Mouse (Mus musculus) adrenal gland, adult 2 months (tissue): Measurements from ENCODE around the gene Hnrnpul2. TPM values are rescaled to one million over a fixed set of nuclear protein-coding genes. Genes with fewer than 3 reads are reported as not detected.

ENCODE experiments used
- DNase-seq: peaks from one replicate; pipeline ENCODE4 v3.0.0; 2021
- long read RNA-seq: library from polyadenylated mRNA; stranded (forward); transcript quantifications from one replicate; pipeline ENCODE4 v2.0.0, GENCODE M21; 2021
- polyA plus RNA-seq: library from polyadenylated mRNA; depleted of rRNA; stranded (reverse); fragments of >200 nt; gene quantifications from 2 replicates; pipeline ENCODE4 v1.2.3, GENCODE M21; 2012; rRNA removed
- total RNA-seq, 2 experiments: library from RNA; stranded (reverse); gene quantifications; 2 replicates each; pipeline ENCODE4 v1.2.3; 2021

Gene Hnrnpul2
- total RNA-seq (10 to 100 TPM; 56.3 to 57.4 TPM), polyA plus RNA-seq (8.4 and 10.0 TPM in 2 replicates)
- long read RNA-seq, full-length matches to known transcripts = 1 of 1 reads
- long read RNA-seq, partial matches to known transcripts = 0 of 1 reads
- long read RNA-seq, other reads (novel, unspliced or antisense) = 0 of 1 reads

- DNase-seq = peak; percentile 99
Measured at GRCm38 (mm10) chr19:8819596-8820423, at the start of gene Hnrnpul2. Hnrnpul2 (plus strand) TSS chr19:8820010.

- DNase-seq = peak; percentile 88
Measured at GRCm38 (mm10) chr19:8770567-8771270, 49.1 kb upstream of the Hnrnpul2 start, which contains the start of gene Tmem223. Tmem223 (plus strand) TSS chr19:8770996.

- no peak for DNase-seq
Measured at GRCm38 (mm10) chr19:8772996-8773395, 46.8 kb upstream of the Hnrnpul2 start.

- no peak for DNase-seq
Measured at GRCm38 (mm10) chr19:8773409-8773808, 46.4 kb upstream of the Hnrnpul2 start.

GRCm38 (mm10) chr19:8774086-8774835 lies 45.5 kb upstream of the Hnrnpul2 start, which contains the start of gene Tmem179b:
Tmem179b (minus strand) TSS chr19:8774467.
- peak; percentile 96 for DNase-seq

GRCm38 (mm10) chr19:8774951-8775421 lies 44.8 kb upstream of the Hnrnpul2 start:
- peak; percentile 61 for DNase-seq

GRCm38 (mm10) chr19:8786008-8786781 lies 33.6 kb upstream of the Hnrnpul2 start, which contains the start of gene Taf6l:
Taf6l (minus strand) TSS chr19:8786417.
- DNase-seq = peak; percentile 94

- no peak for DNase-seq
Measured at GRCm38 (mm10) chr19:8788521-8788920, 31.3 kb upstream of the Hnrnpul2 start.

GRCm38 (mm10) chr19:8789171-8789570 lies 30.6 kb upstream of the Hnrnpul2 start:
- no peak for DNase-seq

GRCm38 (mm10) chr19:8790171-8790570 lies 29.6 kb upstream of the Hnrnpul2 start:
- no peak for DNase-seq

GRCm38 (mm10) chr19:8798264-8798946 lies 21.4 kb upstream of the Hnrnpul2 start, which contains the start of gene Polr2g:
Polr2g (minus strand) TSS chr19:8798577.
- DNase-seq = peak; percentile 94

- no peak for DNase-seq
Measured at GRCm38 (mm10) chr19:8798947-8799315, 20.9 kb upstream of the Hnrnpul2 start.

GRCm38 (mm10) chr19:8802130-8802821 lies 17.5 kb upstream of the Hnrnpul2 start, which contains the start of gene Zbtb3:
Zbtb3 (plus strand) TSS chr19:8802555.
- DNase-seq = peak; percentile 96

GRCm38 (mm10) chr19:8803204-8803780 lies 16.5 kb upstream of the Hnrnpul2 start:
- no peak for DNase-seq

GRCm38 (mm10) chr19:8803879-8804660 lies 15.7 kb upstream of the Hnrnpul2 start:
- DNase-seq = no peak

GRCm38 (mm10) chr19:8806810-8807209 lies 13.0 kb upstream of the Hnrnpul2 start:
- no peak for DNase-seq

GRCm38 (mm10) chr19:8815812-8816211 lies 4.0 kb upstream of the Hnrnpul2 start:
- peak; percentile 59 for DNase-seq

- DNase-seq = no peak
Measured at GRCm38 (mm10) chr19:8817001-8817400, 2.8 kb upstream of the Hnrnpul2 start.
